Mouse (Mus musculus) spleen, adult 2 months (tissue): ENCODE measurements around the gene Arsb.

Experiments
- CTCF ChIP-seq: fragments of 200-500 bp; IDR thresholded peaks from 2 replicates; pipeline ENCODE4 v1.5.1; 2011; ENCODE audit warnings: mild to moderate bottlenecking, inconsistent platforms; ENCODE audit not compliant: insufficient read depth, insufficient read length, insufficient replicate concordance; ENCODE audit errors: extremely low read depth
- POLR2A ChIP-seq: fragments of 200-500 bp; IDR thresholded peaks from 2 replicates; pipeline ENCODE4 v1.6.1; 2011; ENCODE audit warnings: low read depth, low read length, inconsistent platforms

DNA sequence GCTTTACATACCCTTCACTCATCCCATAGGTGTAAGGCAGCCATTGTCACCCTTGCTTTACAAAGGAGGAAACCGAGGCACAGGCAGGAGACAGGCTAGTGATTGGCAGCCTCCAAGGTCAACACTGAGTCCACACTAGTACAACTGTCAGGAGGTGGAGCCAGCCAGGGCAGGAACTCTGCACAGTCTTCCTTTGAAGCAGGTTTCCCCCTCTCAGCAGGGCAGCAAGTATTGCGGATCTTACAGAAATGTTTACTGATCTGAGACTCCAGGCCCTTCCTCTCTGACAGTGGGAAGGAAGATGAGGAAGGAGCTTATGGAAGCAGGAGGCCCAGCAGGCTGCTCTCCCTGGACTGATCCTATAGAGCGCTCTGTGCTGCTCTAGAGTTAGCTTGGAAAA, 219.4 kb downstream of the Arsb start:
- TF ChIP-seq CTCF (no peak), POLR2A (no peak)
